Mouse (Mus musculus) regulatory T cell (primary cell): ENCODE results near the gene Ten1.

ENCODE experiments used
- in situ Hi-C: fragments of 300-600 bp; cut with MboI, MseI; formaldehyde crosslinking; loops from one replicate; pipeline ENCODE4 v1.15.1; 2025; ENCODE audit warnings: high pct_unique_total_duplicates

The Ten1 gene

GRCm38 (mm10) chr11:116196866-116197583 is 1.6 kb upstream of the Ten1 start:
- in situ Hi-C loops, result no loop called here

- in situ Hi-C loops, result no loop called here
Measured at GRCm38 (mm10) chr11:116197584-116197906, 1.1 kb upstream of the Ten1 start.

- in situ Hi-C loops, result no loop called here
Measured at GRCm38 (mm10) chr11:116198132-116198531, 523 bp upstream of the Ten1 start.

GRCm38 (mm10) chr11:116201151-116201550 is 2.5 kb downstream of the Ten1 start:
- in situ Hi-C loops, result no loop called here

GRCm38 (mm10) chr11:116203150-116203549 is 4.5 kb downstream of the Ten1 start:
- in situ Hi-C loops, result no loop called here

GRCm38 (mm10) chr11:116206678-116207077 is 8.0 kb downstream of the Ten1 start:
- in situ Hi-C loops, result no loop called here

- in situ Hi-C loops, result no loop called here
Measured at GRCm38 (mm10) chr11:116208660-116209059, 10.0 kb downstream of the Ten1 start.

- in situ Hi-C loops, result no loop called here
Measured at GRCm38 (mm10) chr11:116209257-116209656, 10.6 kb downstream of the Ten1 start.

GRCm38 (mm10) chr11:116210696-116211095 is 12.0 kb downstream of the Ten1 start:
- in situ Hi-C loops, result loop anchor here (10.0 kb wide), 1 partner anchor 56 kb away; no protein-coding TSS in a partner anchor

- in situ Hi-C loops, result loop anchor here (10.0 kb wide), 1 partner anchor 58 kb away; no protein-coding TSS in a partner anchor
Measured at GRCm38 (mm10) chr11:116212847-116213246, 14.2 kb downstream of the Ten1 start.

GRCm38 (mm10) chr11:116213877-116214510 is 15.3 kb downstream of the Ten1 start:
- in situ Hi-C loops, result loop anchor here (10.0 kb wide), 1 partner anchor 59 kb away; no protein-coding TSS in a partner anchor

GRCm38 (mm10) chr11:116215181-116215580 is 16.5 kb downstream of the Ten1 start:
- in situ Hi-C loops, result loop anchor here (10.0 kb wide), 1 partner anchor 60 kb away; no protein-coding TSS in a partner anchor

- in situ Hi-C loops, result loop anchor here (10.0 kb wide), 1 partner anchor 61 kb away; no protein-coding TSS in a partner anchor
Measured at GRCm38 (mm10) chr11:116215991-116216390, 17.3 kb downstream of the Ten1 start.

GRCm38 (mm10) chr11:116216549-116216948 is 17.9 kb downstream of the Ten1 start:
- in situ Hi-C loops, result loop anchor here (10.0 kb wide), 1 partner anchor 62 kb away; no protein-coding TSS in a partner anchor

- in situ Hi-C loops, result loop anchor here (10.0 kb wide), 1 partner anchor 63 kb away; no protein-coding TSS in a partner anchor
Measured at GRCm38 (mm10) chr11:116218263-116218662, 19.6 kb downstream of the Ten1 start.

- in situ Hi-C loops, result loop anchor here (10.0 kb wide), 1 partner anchor 64 kb away; no protein-coding TSS in a partner anchor
Measured at GRCm38 (mm10) chr11:116218737-116219400, 20.2 kb downstream of the Ten1 start.

GRCm38 (mm10) chr11:116219885-116220284 is 21.2 kb downstream of the Ten1 start:
- in situ Hi-C loops, result loop anchor here (5.0 to 10.0 kb wide), 3 partner anchors 62 to 237 kb away; partner anchors contain the start of gene Galr2

- in situ Hi-C loops, result loop anchor here (5.0 kb wide), 2 partner anchors 60 to 235 kb away; partner anchors contain the start of gene Galr2
Measured at GRCm38 (mm10) chr11:116221931-116222739, 23.5 kb downstream of the Ten1 start.

GRCm38 (mm10) chr11:116222740-116223059 is 24.0 kb downstream of the Ten1 start:
- in situ Hi-C loops, result loop anchor here (5.0 kb wide), 2 partner anchors 60 to 235 kb away; partner anchors contain the start of gene Galr2

- in situ Hi-C loops, result no loop called here
Measured at GRCm38 (mm10) chr11:116226414-116226813, 27.8 kb downstream of the Ten1 start.

GRCm38 (mm10) chr11:116228699-116229098 is 30.0 kb downstream of the Ten1 start:
- in situ Hi-C loops, result no loop called here
